Mouse (Mus musculus): ENCODE data around the gene Gm49396.

DNA sequence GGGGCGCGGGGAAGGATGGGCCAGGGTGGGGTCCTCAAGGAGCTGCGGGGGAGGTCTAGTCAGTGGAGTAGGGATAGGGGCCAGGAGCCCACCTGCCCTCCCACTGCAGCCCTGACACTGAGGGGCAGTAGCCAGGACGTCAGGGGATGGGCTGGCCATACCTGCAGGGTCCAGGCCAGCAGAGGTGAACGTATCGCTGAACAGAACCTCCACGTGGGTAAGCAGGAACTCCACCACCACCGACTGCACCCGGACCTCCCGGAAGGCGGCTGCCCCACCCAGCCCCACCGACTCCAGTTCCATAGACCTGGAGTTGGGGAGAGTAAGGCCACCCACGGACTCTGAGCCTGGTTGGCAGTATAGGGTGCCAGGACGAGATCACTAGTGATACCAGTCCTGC lies 36.2 kb upstream of the Gm49396 start:
- TF ChIP-seq EP300 (IDR thresholded peaks at IDR 0.05) (no peak), CTCF (IDR thresholded peaks at IDR 0.05) (no peak)
